Mouse (Mus musculus) E14TG2a.4 (cell line): ENCODE measurements around the gene Eml3.
A peak's percentile ranks its signal among the peaks of the same experiment; 100 is the strongest.

ENCODE experiments used
- H3K27me3 ChIP-seq: 2 replicates; pipeline ENCODE4 v1.6.1; 2014; ENCODE audit warnings: low read length, control low read depth; ENCODE audit not compliant: insufficient read depth
- H3K36me3 ChIP-seq: 2 replicates; pipeline ENCODE4 v1.6.1; 2014; ENCODE audit warnings: low read length, control low read depth; ENCODE audit not compliant: insufficient read depth
- H3K4me1 ChIP-seq: replicated peaks from 2 replicates; pipeline ENCODE4 v1.6.1; 2014; ENCODE audit warnings: low read depth, low read length, control low read depth
- H3K4me3 ChIP-seq: replicated peaks from 2 replicates; pipeline ENCODE4 v1.5.1; 2014; ENCODE audit warnings: mild to moderate bottlenecking, low read length
- H3K9me3 ChIP-seq: 2 replicates; pipeline ENCODE4 v1.6.1; 2014; ENCODE audit warnings: low read length, control low read depth
- CTCF ChIP-seq: conservative IDR thresholded peaks from 2 replicates; pipeline ENCODE4 v1.5.1; 2014; ENCODE audit warnings: low read length
- NANOG ChIP-seq: IDR thresholded peaks from 2 replicates; pipeline ENCODE4 v1.6.1; 2014; ENCODE audit warnings: borderline replicate concordance, low read length, mixed read lengths
- POU5F1 ChIP-seq: IDR thresholded peaks from 2 replicates; pipeline ENCODE4 v1.6.1; 2014; ENCODE audit warnings: low read length, borderline replicate concordance

Eml3 gene

DNA sequence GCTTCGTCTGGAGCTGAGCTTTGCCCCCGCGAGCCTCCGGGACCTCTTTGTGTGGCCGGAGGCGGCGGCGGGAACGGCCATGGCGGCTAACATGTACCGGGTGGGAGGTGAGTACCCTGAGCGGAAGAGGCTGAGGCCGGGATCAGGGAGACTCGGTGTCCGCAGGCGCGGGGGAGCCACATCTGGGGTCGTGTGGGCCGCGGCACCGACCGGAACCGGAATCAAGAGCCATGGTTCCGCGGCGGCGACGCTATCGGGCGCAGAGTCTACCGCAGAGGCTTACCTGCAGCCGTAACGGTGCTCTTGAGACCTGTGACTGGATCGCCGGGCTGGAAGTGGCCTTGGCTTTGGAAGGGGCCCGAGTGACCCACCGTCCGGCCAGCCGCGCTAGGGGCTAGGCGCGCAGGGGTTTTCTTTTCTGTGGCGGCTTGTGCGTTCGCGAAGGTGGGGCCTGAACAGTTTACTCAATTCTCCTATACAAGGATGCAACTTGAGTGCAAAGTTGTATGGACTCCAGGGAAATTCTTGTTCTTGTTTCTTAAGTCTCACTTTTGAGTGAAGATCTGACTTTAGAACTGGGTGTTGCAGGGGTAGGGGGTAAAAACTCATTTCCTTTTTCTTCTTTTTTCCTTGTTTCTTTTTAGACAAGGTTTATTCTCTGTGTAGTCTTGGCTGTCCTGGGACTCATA is 13.1 kb downstream of the Eml3 start:
- H3K27me3 ChIP-seq, result no peaks in the 10 kb centered on the region
- H3K36me3 ChIP-seq, result peaks cover 59% of the 10 kb centered on the region
- no peaks in the 10 kb centered on the region for H3K9me3 ChIP-seq
- H3K4me3 ChIP-seq, result peak overlapping the region; percentile 97
- TF ChIP-seq CTCF, result no peak
- TF ChIP-seq POU5F1, result no peak
- no peak for TF ChIP-seq NANOG
- H3K4me1 ChIP-seq, result peaks cover 66% of the 10 kb centered on the region

- H3K36me3 ChIP-seq, result peaks cover 60% of the 10 kb centered on the region
- H3K27me3 ChIP-seq, result no peaks in the 10 kb centered on the region
- peak overlapping the region; percentile 97 for H3K4me3 ChIP-seq
- no peaks in the 10 kb centered on the region for H3K9me3 ChIP-seq
- peaks cover 64% of the 10 kb centered on the region for H3K4me1 ChIP-seq
- TF ChIP-seq CTCF (no peak), POU5F1 (no peak)
Measured at GRCm38 (mm10) chr19:8943047-8943446, 13.7 kb downstream of the Eml3 start.

GRCm38 (mm10) chr19:8944062-8944461 is 14.7 kb downstream of the Eml3 start:
- Histone ChIP-seq H3K9me3 (no peaks in the 10 kb centered on the region), H3K4me3 (peak overlapping the region; percentile 97), H3K27me3 (no peaks in the 10 kb centered on the region), H3K4me1 (peaks cover 60% of the 10 kb centered on the region), H3K36me3 (peaks cover 61% of the 10 kb centered on the region)
- TF ChIP-seq POU5F1 (no peak), CTCF (no peak), NANOG (no peak)

GRCm38 (mm10) chr19:8944750-8945149 is 15.4 kb downstream of the Eml3 start:
- Histone ChIP-seq H3K4me1 (peaks cover 54% of the 10 kb centered on the region), H3K9me3 (no peaks in the 10 kb centered on the region), H3K27me3 (no peaks in the 10 kb centered on the region), H3K4me3 (peak overlapping the region; percentile 97), H3K36me3 (peaks cover 66% of the 10 kb centered on the region)
- TF ChIP-seq POU5F1, result no peak
- TF ChIP-seq CTCF, result no peak
- no peak for TF ChIP-seq NANOG

DNA sequence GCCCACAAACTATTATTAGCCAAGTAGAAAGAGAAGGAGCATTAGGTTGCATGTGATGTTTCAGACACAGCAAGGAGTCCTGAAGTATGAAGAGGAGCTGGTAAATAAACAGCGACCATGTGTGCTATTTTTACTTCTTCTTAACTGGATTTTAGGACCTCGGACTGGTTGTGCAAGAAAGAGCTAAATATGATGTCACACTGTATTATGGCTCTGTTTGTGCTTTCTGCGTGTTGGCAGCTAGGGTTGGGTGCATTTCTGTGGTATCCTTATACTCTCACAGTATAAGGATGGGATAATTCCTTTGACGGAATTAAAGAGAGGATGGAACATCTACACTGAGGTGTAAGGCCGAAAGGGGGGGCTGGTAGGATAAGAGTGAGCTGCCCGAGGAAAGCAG is 15.9 kb downstream of the Eml3 start:
- H3K4me1 ChIP-seq, result peaks cover 49% of the 10 kb centered on the region
- peaks cover 71% of the 10 kb centered on the region for H3K36me3 ChIP-seq
- TF ChIP-seq CTCF, result no peak
- TF ChIP-seq POU5F1, result no peak
- no peak for TF ChIP-seq NANOG
- H3K27me3 ChIP-seq, result no peaks in the 10 kb centered on the region
- H3K9me3 ChIP-seq, result no peaks in the 10 kb centered on the region
- peak overlapping the region; percentile 97 for H3K4me3 ChIP-seq

GRCm38 (mm10) chr19:8946929-8947328 is 17.6 kb downstream of the Eml3 start:
- Histone ChIP-seq H3K36me3 (peaks cover 87% of the 10 kb centered on the region), H3K9me3 (no peaks in the 10 kb centered on the region), H3K4me1 (peaks cover 42% of the 10 kb centered on the region), H3K4me3 (no peak overlapping the region), H3K27me3 (no peaks in the 10 kb centered on the region)
- TF ChIP-seq CTCF, result no peak
- TF ChIP-seq NANOG, result no peak
- no peak for TF ChIP-seq POU5F1

GRCm38 (mm10) chr19:8950190-8950589 is 20.8 kb downstream of the Eml3 start:
- Histone ChIP-seq H3K9me3 (no peaks in the 10 kb centered on the region), H3K4me1 (peaks cover 38% of the 10 kb centered on the region), H3K36me3 (peaks cover 82% of the 10 kb centered on the region), H3K4me3 (no peak overlapping the region), H3K27me3 (no peaks in the 10 kb centered on the region)
- TF ChIP-seq POU5F1 (no peak), NANOG (no peak), CTCF (no peak)

DNA sequence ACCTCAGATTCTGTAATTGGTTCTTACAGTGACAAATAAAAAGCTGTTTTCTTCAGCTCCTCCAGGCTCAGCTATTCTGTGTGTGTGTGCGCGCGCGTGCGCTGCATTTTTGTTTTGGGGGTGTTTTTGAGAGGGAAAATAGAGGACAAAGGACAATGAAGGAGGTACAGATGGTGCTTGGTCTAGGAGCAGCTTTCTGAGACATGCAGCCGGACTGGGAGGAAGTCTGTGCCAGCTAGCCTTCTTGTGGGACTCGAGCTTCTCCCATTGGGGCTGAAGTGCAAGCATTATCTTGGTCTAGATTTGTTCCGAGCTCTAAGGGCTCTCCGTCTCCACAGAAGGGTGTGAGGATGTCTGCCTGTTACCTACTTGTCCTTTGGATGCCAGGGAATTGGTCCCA is 22.9 kb downstream of the Eml3 start:
- no peaks in the 10 kb centered on the region for H3K27me3 ChIP-seq
- TF ChIP-seq NANOG (no peak), POU5F1 (no peak), CTCF (no peak)
- no peaks in the 10 kb centered on the region for H3K9me3 ChIP-seq
- no peak overlapping the region for H3K4me3 ChIP-seq
- peaks cover 42% of the 10 kb centered on the region for H3K4me1 ChIP-seq
- H3K36me3 ChIP-seq, result peaks cover 82% of the 10 kb centered on the region

- Histone ChIP-seq H3K9me3 (no peaks in the 10 kb centered on the region), H3K27me3 (no peaks in the 10 kb centered on the region), H3K4me3 (peak within 1 kb of the TSS; percentile 98), H3K4me1 (peaks cover 42% of the 10 kb centered on the region), H3K36me3 (peaks cover 82% of the 10 kb centered on the region)
- TF ChIP-seq NANOG, result no peak
- TF ChIP-seq POU5F1, result no peak
Measured at GRCm38 (mm10) chr19:8953135-8954039, 24.0 kb downstream of the Eml3 start, which contains the start of gene Tut1. Gene Tut1, plus strand, starts transcription at chr19:8953847.
